Mouse (Mus musculus): Measurements from ENCODE around the gene Wrap53. TPM values are rescaled to one million over a fixed set of nuclear protein-coding genes. Genes with fewer than 3 reads are reported as not detected.

Wrap53 gene
- polyA plus RNA-seq, 2 experiments from 2014 or later = 25.6 to 27.6 TPM

DNA sequence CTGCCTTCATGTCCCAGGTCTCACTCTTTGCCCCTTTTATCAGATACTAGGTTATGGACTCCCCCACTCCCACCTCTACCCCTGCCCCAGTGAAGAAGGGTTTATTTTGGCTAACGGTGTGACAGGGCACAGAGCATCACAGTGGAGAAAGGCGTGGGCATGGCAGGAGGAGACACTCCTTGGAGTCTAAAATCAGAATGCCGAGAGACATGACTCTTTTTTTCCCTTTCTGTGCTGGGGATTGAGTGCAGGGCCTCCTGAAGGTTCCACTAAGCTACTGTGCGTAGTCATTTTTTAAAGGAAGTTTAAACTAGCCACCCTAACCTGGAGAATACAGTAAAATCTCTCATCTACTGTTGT is 52.0 kb downstream of the Wrap53 start:
- no peak for ATAC-seq

DNA sequence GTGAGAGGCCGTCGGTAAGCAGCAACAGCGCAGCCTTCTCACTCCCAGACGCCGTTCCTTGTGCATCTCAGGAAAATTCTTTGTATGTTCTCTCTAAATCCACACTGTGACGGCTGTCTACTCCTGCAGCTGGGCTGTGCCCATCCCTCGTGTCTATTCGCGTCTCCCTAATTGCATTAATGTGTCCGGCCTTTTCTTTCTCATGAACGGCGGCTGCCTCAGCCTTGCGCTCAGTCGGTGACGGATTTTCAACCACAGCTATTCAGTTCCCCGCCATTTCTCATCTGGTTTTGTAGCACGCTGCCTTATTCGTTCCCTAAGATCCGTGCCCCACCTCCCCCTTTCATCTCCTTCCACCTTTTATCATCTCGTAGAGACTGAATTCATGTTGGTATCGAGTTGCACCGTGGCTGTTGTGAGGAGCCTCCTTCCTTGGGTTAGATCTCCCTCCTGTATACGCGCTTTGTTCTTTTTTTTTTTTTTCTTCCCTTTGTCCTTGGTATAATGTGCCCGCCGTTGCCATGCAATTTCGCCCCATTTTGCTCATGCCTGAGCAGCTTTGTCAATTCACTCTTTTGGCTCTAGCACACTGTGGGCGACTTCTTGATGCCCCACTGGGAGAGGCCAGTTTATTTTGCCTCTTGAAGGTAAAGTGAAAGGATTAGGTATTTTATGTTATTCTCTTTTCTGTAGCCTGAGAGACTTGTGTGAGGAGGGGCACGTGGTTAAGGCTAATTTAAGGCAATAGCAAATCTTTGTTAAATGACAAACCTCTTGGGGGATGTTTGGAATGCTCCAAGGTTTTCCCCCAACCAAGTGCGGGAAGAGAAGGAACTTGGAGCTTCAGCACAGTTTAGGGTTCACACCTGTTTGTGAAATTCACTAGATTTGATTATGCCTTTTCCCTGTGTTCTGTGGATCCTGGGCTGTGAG is 52.7 kb downstream of the Wrap53 start:
- ATAC-seq = no peak

DNA sequence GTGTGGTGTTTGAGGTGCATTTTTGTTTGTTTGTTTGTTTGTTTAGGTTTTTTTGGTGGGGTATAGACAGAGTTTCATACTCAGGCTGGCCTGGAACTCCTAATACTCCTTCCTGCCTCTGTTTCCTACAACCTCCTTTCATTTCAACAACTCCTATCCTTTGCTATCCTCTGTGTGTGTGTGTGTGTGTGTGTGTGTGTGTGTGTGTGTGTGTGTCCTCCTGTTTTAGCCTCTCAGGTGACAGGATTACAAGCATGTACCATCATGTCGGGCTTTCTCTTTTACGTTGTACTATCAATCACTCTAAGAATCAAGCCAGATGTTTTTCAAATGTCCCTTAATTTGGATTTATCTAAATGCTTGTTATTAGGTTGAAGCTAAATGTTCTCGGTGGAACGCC is 53.4 kb downstream of the Wrap53 start:
- ATAC-seq = no peak

DNA sequence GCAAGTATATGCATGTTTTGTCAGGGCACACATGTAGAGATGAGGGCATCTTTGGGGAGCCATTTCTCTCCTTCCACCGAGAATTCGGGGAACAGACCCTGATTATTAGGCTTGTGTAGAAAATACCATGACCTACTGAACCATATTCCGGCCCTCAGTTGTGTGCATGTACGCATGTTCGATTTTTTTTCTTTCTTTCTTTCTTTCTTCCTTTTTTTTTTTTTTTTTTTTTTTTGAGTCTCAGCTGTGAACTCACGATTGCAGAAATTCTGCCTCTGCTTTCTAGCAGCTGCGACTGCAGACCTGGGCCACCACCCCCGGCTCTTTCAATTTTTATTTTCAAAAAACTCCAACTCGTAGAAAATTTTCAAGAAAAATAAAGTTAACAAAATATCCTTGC is 54.4 kb downstream of the Wrap53 start:
- ATAC-seq = no peak

DNA sequence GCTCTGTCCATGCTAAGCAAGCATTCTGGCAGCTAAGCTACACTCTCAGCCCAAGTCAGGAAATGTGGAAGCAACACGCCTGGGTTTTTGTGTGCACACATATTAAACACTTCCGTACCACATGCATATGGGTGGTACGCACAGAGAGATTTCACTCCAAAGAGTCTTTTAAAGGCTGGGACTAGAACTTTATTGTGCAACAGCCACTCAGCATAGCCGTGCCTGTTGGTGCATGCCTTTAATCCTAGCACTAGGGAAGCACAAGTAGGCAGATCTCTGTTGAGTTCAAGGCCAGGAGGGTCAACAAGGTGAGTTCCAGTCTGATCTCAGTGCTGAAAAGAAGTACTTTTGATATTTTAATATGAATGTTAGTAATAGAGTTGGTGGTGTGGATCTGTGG is 56.4 kb downstream of the Wrap53 start:
- ATAC-seq = no peak

DNA sequence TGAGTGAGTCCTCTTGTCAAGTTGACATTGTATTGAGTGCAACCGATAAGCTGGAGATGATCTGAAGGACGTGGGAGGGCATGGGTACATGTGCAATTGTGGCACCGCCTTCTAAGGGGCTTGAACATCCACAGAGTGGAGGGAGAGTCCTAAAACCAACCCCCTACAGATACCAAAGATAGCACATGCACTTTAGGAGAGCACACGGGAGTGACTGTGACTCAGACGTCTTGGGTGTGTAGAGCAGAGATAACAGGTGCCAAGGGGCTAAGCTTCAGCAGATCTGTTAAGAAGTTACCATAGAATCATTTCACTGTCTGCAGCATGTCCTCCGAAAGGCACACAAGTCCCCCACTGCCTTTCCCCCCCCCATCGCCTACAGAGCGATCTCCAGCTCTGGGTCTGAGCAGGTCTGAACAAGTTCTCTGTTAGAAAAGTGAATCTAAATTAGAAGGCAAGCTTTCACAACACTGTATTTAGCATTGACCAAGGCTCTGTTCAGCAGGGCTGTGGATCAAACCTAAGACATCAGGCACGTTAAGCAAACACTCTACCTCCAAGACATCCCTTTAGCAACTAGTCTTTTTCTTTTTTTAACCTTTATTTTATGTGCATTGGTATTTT is 58.4 kb downstream of the Wrap53 start:
- ATAC-seq = no peak

DNA sequence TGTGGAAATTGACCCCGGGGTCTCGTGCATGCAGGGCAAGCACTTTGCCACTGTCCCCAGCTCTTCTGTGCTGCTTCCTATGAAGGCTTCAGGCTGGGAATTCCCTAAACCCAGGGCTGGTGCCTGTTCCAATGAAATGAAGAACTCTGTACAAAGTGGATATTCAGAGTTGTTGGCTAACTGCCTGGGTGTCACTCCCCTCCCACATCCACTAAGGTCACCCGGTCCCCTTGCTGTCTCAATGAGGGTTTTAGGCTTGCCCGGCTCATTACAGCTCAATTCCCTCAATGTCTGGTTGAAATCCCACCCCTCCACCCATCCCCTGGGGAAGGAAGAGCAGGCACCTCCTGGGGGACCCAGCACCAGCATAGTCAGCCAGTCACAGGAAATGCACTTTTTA is 60.1 kb downstream of the Wrap53 start:
- ATAC-seq = no peak

DNA sequence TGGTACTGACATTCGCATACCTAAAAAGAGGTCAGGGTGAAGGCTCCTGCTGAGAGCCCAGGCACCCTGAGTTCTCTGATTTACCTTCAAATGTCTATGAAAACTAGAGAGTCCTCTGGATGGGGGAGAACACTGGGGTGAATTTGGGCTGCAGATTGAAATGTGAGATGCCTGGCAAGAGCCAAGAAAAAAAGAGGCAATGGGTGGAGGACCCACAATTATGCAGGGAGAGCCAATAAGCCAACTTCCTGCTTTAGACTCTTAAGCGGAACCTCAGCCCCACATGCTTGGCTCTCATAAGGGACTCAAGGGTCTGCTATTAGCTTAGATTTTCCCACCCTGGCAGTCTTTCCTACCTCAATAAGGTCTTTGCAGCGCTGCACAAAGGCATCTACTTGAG is 63.4 kb downstream of the Wrap53 start:
- no peak for ATAC-seq

DNA sequence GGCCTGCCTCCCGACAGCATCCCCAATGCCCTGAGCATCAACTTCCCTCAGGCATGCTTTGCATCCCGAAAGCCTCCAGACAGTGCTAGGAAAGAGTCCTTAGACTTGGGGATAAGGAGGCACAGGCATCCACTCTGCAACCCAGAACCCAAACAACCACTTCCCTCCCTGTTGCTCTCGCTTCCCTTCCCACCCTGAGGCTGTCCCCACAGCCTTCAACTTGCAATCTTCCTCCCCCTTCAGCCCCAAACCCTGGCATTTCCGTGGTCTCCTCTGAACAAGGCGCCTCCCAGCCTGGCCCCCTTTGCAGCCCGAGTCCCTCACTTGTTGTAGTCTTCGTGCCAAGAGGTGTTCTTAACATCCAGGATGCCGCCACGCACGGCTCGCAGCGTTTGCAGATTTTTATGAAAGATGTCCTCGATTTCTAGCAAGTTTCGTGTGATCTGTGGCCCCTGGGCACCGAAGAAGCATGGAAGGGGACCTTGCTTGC is 63.9 kb downstream of the Wrap53 start:
- ATAC-seq = no peak

DNA sequence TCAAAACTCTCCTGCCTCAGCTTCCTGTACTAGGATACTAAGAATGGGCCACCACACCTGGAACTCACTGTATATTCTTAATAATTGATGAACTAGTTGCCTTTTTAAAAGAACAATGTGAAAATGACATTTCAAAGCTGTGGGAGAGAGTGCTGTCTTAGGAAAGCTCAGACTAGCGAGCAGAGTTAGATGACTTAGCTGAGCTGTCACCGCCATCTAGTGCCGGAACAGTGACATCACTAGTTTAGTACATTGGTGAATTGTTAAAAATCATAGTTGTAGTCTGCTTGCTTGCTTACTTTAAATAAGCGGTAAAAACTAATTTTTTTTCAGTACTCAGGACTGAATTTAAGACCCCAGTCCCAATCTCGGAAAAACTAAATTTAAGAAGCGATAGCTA is 66.2 kb downstream of the Wrap53 start:
- no peak for ATAC-seq

Other genes starting within 250 kb of the Wrap53 start
- 1 to 10 TPM; 2.4 to 3.4 TPM for gene Rnf227, start 239.8 kb downstream of the Wrap53 start, polyA plus RNA-seq (2017; shearing (Covaris generic))
- 10 to 100 TPM; 58.7 to 62.7 TPM for gene Chd3, start 210.8 kb downstream of the Wrap53 start, polyA plus RNA-seq (2017; shearing (Covaris generic))
- 100 to 1,000 TPM; 146 TPM for gene Naa38, start 184.8 kb downstream of the Wrap53 start, polyA plus RNA-seq (2017; shearing (Covaris generic))
- gene Cyb5d1, start 184.6 kb downstream of the Wrap53 start, polyA plus RNA-seq (2017; shearing (Covaris generic)) = 10 to 100 TPM in 1 of 2 experiments, 1 to 10 TPM in 1; 9.4 to 17.9 TPM
- gene Tmem88, start 182.0 kb downstream of the Wrap53 start, polyA plus RNA-seq (2017; shearing (Covaris generic)) = under 1 TPM; 0.22 to 0.51 TPM
- 10 to 100 TPM; 23.6 to 28.3 TPM for gene Kdm6b, start 166.6 kb downstream of the Wrap53 start, polyA plus RNA-seq (2017; shearing (Covaris generic))
- gene Dnah2, start 31.1 kb downstream of the Wrap53 start, polyA plus RNA-seq (2017; shearing (Covaris generic)) = under 1 TPM in 1 of 2 experiments, not detected in 1; 0.19 TPM
- gene Efnb3, start 20.1 kb downstream of the Wrap53 start, polyA plus RNA-seq (2017; shearing (Covaris generic)) = under 1 TPM in 1 of 2 experiments, not detected in 1; 0.17 TPM
- 100 to 1,000 TPM; 231 to 302 TPM for gene Trp53, start 104 bp upstream of the Wrap53 start, polyA plus RNA-seq (2017; shearing (Covaris generic))
- under 1 TPM in 1 of 2 experiments, not detected in 1; 0.46 TPM for gene Atp1b2, start 25.7 kb upstream of the Wrap53 start, polyA plus RNA-seq (2017; shearing (Covaris generic))
- gene Shbg, start 37.6 kb upstream of the Wrap53 start, polyA plus RNA-seq (2017; shearing (Covaris generic)) = not detected
- not detected for gene Sat2, start 41.8 kb upstream of the Wrap53 start, polyA plus RNA-seq (2017; shearing (Covaris generic))
- gene Fxr2, start 52.7 kb upstream of the Wrap53 start, polyA plus RNA-seq (2017; shearing (Covaris generic)) = 1 to 10 TPM; 6.5 to 7.1 TPM
- gene Sox15, start 75.1 kb upstream of the Wrap53 start, polyA plus RNA-seq (2017; shearing (Covaris generic)) = not detected
- 10 to 100 TPM; 41.3 to 59.7 TPM for gene Mpdu1, start 82.4 kb upstream of the Wrap53 start, polyA plus RNA-seq (2017; shearing (Covaris generic))
- 1 to 10 TPM; 3.3 to 5.3 TPM for gene Cd68, start 85.9 kb upstream of the Wrap53 start, polyA plus RNA-seq (2017; shearing (Covaris generic))
- 100 to 1,000 TPM; 202 to 297 TPM for gene Eif4a1, start 92.2 kb upstream of the Wrap53 start, polyA plus RNA-seq (2017; shearing (Covaris generic))
- gene Senp3, start 101.8 kb upstream of the Wrap53 start, polyA plus RNA-seq (2017; shearing (Covaris generic)) = 10 to 100 TPM; 32.7 to 33.0 TPM
- not detected for gene Tnfsf13, start 105.5 kb upstream of the Wrap53 start, polyA plus RNA-seq (2017; shearing (Covaris generic))
- gene Tnfsf12, start 115.6 kb upstream of the Wrap53 start, polyA plus RNA-seq (2017; shearing (Covaris generic)) = not detected
- not detected for gene Tnfsfm13, start 115.8 kb upstream of the Wrap53 start, polyA plus RNA-seq (2017; shearing (Covaris generic))
- 10 to 100 TPM; 24.0 to 28.8 TPM for gene Polr2a, start 178.4 kb upstream of the Wrap53 start, polyA plus RNA-seq (2017; shearing (Covaris generic))
- gene Slc35g3, start 181.7 kb upstream of the Wrap53 start, polyA plus RNA-seq (2017; shearing (Covaris generic)) = not detected
- 1 to 10 TPM; 7.8 to 8.1 TPM for gene Zbtb4, start 185.7 kb upstream of the Wrap53 start, polyA plus RNA-seq (2017; shearing (Covaris generic))
- 1 to 10 TPM in 1 of 2 experiments, under 1 TPM in 1; 0.66 to 4.1 TPM for gene Chrnb1, start 215.7 kb upstream of the Wrap53 start, polyA plus RNA-seq (2017; shearing (Covaris generic))
- not detected for gene Fgf11, start 221.6 kb upstream of the Wrap53 start, polyA plus RNA-seq (2017; shearing (Covaris generic))
- not detected for gene Tmem102, start 225.4 kb upstream of the Wrap53 start, polyA plus RNA-seq (2017; shearing (Covaris generic))
- under 1 TPM in 1 of 2 experiments, not detected in 1; 0.08 TPM for gene Gm39566, start 235.0 kb upstream of the Wrap53 start, polyA plus RNA-seq (2017; shearing (Covaris generic))
- not detected for gene Spem2, start 238.2 kb upstream of the Wrap53 start, polyA plus RNA-seq (2017; shearing (Covaris generic))
- not detected for gene Spem1, start 241.9 kb upstream of the Wrap53 start, polyA plus RNA-seq (2017; shearing (Covaris generic))